Mouse (Mus musculus) small intestine, adult 2 months (tissue): ENCODE data around the gene Ms4a2. TPM values are rescaled to one million over a fixed set of nuclear protein-coding genes. Genes with fewer than 3 reads are reported as not detected.

Experiments
- H3K27ac ChIP-seq: fragments of 200-500 bp; 2 replicates; pipeline ENCODE4 v1.5.1; 2012; ENCODE audit warnings: low read depth, low read length, control low read depth, inconsistent platforms; ENCODE audit not compliant: insufficient read depth
- H3K27me3 ChIP-seq: fragments of 200-500 bp; 2 replicates; pipeline ENCODE4 v1.6.1; 2012; ENCODE audit warnings: mild to moderate bottlenecking, moderate library complexity, low read length, inconsistent platforms; ENCODE audit not compliant: control insufficient read depth, insufficient read depth
- H3K36me3 ChIP-seq: fragments of 200-500 bp; 2 replicates; pipeline ENCODE4 v1.6.1; 2012; ENCODE audit warnings: mild to moderate bottlenecking, low read length, control low read depth, inconsistent platforms; ENCODE audit not compliant: control insufficient read depth, insufficient read depth
- H3K4me1 ChIP-seq: fragments of 200-500 bp; 2 replicates; pipeline ENCODE4 v1.6.1; 2012; ENCODE audit warnings: low read length, inconsistent platforms, mixed read lengths; ENCODE audit not compliant: control insufficient read depth, insufficient read depth, insufficient read length
- H3K4me3 ChIP-seq: fragments of 200-500 bp; 2 replicates; pipeline ENCODE4 v1.5.1; 2012; ENCODE audit warnings: low read depth, mild to moderate bottlenecking, control low read depth, inconsistent platforms, low read length, moderate library complexity
- CTCF ChIP-seq: fragments of 200-500 bp; IDR thresholded peaks from 2 replicates; pipeline ENCODE4 v1.5.1; 2012; ENCODE audit warnings: low read depth, mild to moderate bottlenecking, control low read depth, inconsistent platforms, low read length, moderate library complexity, mixed read lengths; ENCODE audit not compliant: insufficient replicate concordance, insufficient read length; ENCODE audit errors: extremely low read depth
- POLR2A ChIP-seq: fragments of 200-500 bp; IDR thresholded peaks from 2 replicates; pipeline ENCODE4 v1.6.1; 2012; ENCODE audit warnings: low read depth, mild to moderate bottlenecking, control low read depth, inconsistent platforms, low read length, moderate library complexity
- WGBS: fragments of 180-500 bp; shearing (Covaris S2); methylation state at CpG from one replicate; pipeline ENCODE4 v1.1.7; 2018; 5-methylcytosine and 5-hydroxymethylcytosine counted together
- polyA plus RNA-seq: library from polyadenylated mRNA; depleted of rRNA; stranded (reverse); fragments of >200 nt; gene quantifications from 2 replicates; pipeline ENCODE4 v1.2.3, GENCODE M21; 2012; rRNA removed

Ms4a2 gene
- polyA plus RNA-seq, result not detected in 2 replicates

DNA sequence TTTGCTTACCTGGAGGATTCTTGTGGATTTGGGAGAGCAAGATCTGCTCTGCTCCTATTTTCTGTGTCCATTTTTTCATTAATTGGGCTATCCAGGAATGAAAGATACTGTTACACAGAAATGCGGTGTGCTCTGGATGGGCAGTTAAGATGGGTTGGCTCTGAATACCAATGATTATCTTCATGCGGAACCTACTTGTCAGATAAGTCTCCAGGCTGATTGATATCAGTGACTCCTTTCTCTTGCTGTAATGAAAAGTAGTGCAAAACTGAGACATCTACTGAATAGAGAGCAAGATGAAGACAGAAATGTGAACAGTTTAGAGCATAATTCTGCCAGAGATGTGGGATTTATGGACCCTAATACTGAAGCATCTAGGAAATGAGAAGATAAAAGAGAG is at the start of gene Ms4a2:
TSS of gene Ms4a2 (minus strand) at position 169 of the 400 bp plus-strand sequence.
- 88% methylated on average over 2 of the region's 2 CpGs for WGBS
- Histone ChIP-seq H3K27me3 (no peaks in the 10 kb centered on the region), H3K27ac (no peak within 1 kb of the TSS), H3K4me1 (no peaks in the 10 kb centered on the region), H3K4me3 (no peak within 1 kb of the TSS), H3K36me3 (no peaks in the 10 kb centered on the region)
- TF ChIP-seq POLR2A (no peak), CTCF (no peak)

DNA sequence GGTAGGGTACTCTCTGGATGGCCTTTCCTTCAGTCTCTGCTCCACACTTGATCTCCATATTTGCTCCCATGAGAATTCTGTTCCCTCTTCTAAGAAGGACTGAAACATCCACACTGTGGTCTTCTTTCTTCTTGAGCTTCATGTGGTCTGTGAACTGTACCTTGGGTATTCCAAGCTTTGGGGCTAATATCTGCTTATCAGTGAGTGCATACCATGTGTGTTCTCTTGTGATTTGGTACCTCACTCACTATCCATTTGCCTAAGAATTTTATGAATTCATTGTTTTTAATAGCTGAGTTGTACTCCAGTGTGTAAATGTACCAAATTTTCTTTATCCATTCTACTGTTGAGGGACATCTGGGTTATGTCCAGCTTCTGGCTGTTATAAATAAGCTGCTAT is 38.0 kb upstream of the Ms4a2 start:
- H3K4me3 ChIP-seq, result no peak overlapping the region
- TF ChIP-seq CTCF, result no peak
- no peak for TF ChIP-seq POLR2A
- H3K27ac ChIP-seq, result no peak overlapping the region
- no peaks in the 10 kb centered on the region for H3K27me3 ChIP-seq
- no peaks in the 10 kb centered on the region for H3K36me3 ChIP-seq
- no peaks in the 10 kb centered on the region for H3K4me1 ChIP-seq

DNA sequence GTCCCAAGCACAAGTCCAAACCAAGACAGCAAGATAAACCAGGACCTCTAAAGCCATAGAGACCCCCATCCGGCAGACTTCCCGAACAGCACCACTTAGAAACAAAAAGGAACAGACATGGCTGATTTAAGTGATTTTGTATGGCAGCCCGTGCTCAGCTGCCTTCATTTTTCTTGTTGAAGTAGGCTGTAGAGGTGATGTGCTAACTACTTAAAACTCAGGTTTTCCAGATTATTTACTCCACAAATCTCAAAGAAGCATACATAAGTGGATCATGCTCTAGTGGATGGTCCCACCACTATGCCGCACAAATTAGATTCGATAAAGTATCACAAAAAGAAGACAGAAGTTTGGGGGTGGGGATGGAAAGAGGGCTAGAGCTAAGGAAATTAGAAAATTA is 36.9 kb upstream of the Ms4a2 start, which contains the start of gene Oosp2:
TSS of gene Oosp2 (minus strand) at position 101 of the 400 bp plus-strand sequence.
- Histone ChIP-seq H3K36me3 (no peaks in the 10 kb centered on the region), H3K27me3 (no peaks in the 10 kb centered on the region), H3K27ac (no peak within 1 kb of the TSS), H3K4me1 (no peaks in the 10 kb centered on the region), H3K4me3 (no peak within 1 kb of the TSS)
- no peak for TF ChIP-seq CTCF
- TF ChIP-seq POLR2A, result no peak
- WGBS, result 88% methylated on average over 5 of the region's 5 CpGs

DNA sequence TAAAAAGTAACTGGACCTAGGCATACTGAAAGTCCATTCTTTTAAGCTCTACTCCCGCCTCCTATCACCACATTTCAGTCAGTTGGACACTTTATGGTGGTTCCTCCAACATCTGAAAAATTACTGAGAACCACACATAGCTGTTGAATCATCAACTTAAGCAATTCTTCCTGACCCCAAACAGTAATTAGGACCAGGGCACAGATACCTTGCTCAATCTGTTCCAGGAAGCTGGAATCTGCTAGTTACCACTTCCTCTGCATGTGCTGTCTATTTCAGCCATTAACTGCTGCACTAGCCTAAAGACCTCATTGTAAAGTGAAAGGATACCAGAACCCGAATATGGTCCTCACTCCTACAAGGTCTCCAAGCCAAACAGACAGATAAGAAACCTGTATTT is 35.6 kb upstream of the Ms4a2 start:
- Histone ChIP-seq H3K27me3 (no peaks in the 10 kb centered on the region), H3K4me1 (no peaks in the 10 kb centered on the region), H3K36me3 (no peaks in the 10 kb centered on the region), H3K4me3 (no peak overlapping the region), H3K27ac (no peak overlapping the region)
- WGBS, result 57% methylated on average over 2 of the region's 2 CpGs
- TF ChIP-seq CTCF (no peak), POLR2A (no peak)

DNA sequence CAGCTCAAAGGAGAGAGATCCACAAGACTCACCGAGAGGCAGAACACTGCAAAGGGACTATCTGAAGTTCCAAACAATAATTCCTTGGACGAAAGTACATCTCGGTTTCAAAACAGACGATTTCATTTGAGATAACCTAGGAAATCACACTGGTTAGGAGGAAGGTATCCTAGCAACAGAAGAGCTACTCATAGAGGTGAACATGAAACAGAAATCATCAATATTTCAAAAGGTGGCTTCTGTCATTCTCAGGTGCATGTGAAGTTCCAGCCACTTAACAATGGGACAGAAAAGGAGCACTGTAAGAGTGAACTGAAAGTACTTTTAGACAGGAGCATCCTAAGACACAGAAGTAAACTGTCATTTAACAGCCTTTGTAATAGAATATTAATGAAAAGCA is 26.0 kb upstream of the Ms4a2 start:
- H3K27me3 ChIP-seq, result no peaks in the 10 kb centered on the region
- no peaks in the 10 kb centered on the region for H3K4me1 ChIP-seq
- no peak overlapping the region for H3K27ac ChIP-seq
- WGBS, result 63% methylated on average over 4 of the region's 4 CpGs
- H3K36me3 ChIP-seq, result no peaks in the 10 kb centered on the region
- H3K4me3 ChIP-seq, result no peak overlapping the region
- no peak for TF ChIP-seq CTCF
- TF ChIP-seq POLR2A, result no peak

DNA sequence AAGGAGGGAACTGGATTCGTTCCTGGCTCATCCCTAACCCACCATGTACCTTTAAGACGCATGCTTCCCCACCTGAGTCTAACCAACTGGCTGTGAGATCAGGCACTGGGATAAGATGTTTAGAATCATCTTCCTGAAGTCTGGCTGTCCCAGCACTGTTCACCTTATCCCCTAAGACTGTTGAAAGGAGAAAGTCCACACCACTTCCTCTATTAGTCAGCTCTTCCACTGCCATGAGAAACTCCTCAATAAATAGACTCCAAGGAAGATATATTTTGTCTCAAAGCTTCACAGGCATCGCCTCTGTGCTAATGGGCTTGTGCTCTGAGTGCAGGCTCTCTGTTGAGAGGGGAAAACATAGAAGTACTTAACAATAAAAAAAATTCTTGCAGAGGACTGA is 22.6 kb upstream of the Ms4a2 start:
- TF ChIP-seq CTCF, result no peak
- no peak for TF ChIP-seq POLR2A
- 72% methylated on average over 3 of the region's 3 CpGs for WGBS
- no peaks in the 10 kb centered on the region for H3K36me3 ChIP-seq
- no peaks in the 10 kb centered on the region for H3K27me3 ChIP-seq
- H3K27ac ChIP-seq, result no peak overlapping the region
- no peaks in the 10 kb centered on the region for H3K4me1 ChIP-seq
- no peak overlapping the region for H3K4me3 ChIP-seq

DNA sequence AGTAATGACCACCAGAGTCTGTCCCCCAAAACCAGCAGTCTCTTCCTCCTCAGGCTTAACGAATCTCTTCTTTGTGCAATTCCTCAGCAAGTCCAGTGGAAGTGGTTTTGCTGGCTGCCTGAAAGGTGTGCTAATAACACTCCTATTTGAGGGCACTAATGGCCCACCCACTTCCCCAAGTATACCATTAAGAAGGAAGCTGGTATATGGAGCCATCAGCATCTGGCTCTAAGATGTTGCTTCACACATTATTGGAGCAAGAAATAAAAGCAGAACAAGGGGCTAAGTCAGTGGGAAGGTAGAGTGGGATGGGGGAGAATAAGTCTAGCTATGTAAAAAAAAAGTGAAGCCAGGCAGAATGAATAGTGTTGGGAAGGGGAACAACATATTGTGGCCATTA is 17.2 kb upstream of the Ms4a2 start, which contains the start of gene Ms4a3:
TSS of gene Ms4a3 (minus strand) at position 120 of the 400 bp plus-strand sequence.
- H3K36me3 ChIP-seq, result no peaks in the 10 kb centered on the region
- no peaks in the 10 kb centered on the region for H3K27me3 ChIP-seq
- H3K4me1 ChIP-seq, result no peaks in the 10 kb centered on the region
- 56% methylated on average over 1 of the region's 1 CpGs for WGBS
- no peak within 1 kb of the TSS for H3K4me3 ChIP-seq
- no peak for TF ChIP-seq POLR2A
- no peak for TF ChIP-seq CTCF
- H3K27ac ChIP-seq, result no peak within 1 kb of the TSS
